Mouse (Mus musculus) R1 (cell line): ENCODE data around the gene Atp9a.

Source experiments
- DNase-seq: peaks from one replicate; pipeline ENCODE4 v3.0.0-alpha.2; 2018; ENCODE audit warnings: low read depth, low spot score

Atp9a gene

DNA sequence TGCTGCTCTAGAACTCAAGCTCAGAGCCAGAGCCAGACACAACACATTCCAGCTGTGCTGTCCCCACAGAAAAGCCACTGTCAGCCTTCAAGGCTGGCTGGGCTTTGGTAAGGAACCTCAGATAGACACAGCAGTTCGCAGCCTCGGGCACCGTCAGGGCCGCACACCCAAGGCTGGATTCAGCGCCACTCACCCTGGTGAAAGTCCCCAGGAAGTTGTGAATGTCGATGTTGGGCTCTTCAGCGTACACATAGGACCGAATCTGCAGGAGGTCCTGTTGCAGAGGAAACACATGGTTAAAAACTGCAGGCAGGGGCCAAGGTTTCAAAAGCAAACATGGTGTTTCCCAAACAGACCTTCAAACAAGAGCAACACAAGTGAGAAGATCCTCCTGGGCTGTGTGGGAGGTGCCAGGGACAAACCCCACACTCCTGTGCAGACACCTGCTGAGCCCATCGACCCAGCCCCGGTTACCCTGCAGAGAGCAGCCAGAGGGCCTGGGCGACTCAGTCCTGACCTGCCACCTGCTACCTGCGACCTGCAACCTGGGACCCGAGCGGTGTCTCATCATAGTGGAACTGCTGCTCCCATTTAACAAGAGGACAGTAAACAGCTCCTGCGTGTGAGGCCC, 58.6 kb downstream of the Atp9a start:
- DNase-seq: peak; percentile 48

- DNase-seq: no peak
Measured at GRCm38 (mm10) chr2:168682721-168683120, 59.5 kb downstream of the Atp9a start.

- no peak for DNase-seq
Measured at GRCm38 (mm10) chr2:168681531-168681930, 60.7 kb downstream of the Atp9a start.

- DNase-seq: peak; percentile 79
Measured at GRCm38 (mm10) chr2:168679381-168680199, 62.6 kb downstream of the Atp9a start.

- no peak for DNase-seq
Measured at GRCm38 (mm10) chr2:168678662-168679294, 63.4 kb downstream of the Atp9a start.

GRCm38 (mm10) chr2:168677650-168678049, 64.6 kb downstream of the Atp9a start:
- no peak for DNase-seq

GRCm38 (mm10) chr2:168671724-168672123, 70.5 kb downstream of the Atp9a start:
- no peak for DNase-seq

- peak; percentile 64 for DNase-seq
Measured at GRCm38 (mm10) chr2:168670241-168670640, 72.0 kb downstream of the Atp9a start.

- peak; percentile 45 for DNase-seq
Measured at GRCm38 (mm10) chr2:168669762-168670161, 72.4 kb downstream of the Atp9a start.

GRCm38 (mm10) chr2:168667745-168668144, 74.5 kb downstream of the Atp9a start:
- no peak for DNase-seq

- no peak for DNase-seq
Measured at GRCm38 (mm10) chr2:168665680-168666079, 76.5 kb downstream of the Atp9a start.

DNA sequence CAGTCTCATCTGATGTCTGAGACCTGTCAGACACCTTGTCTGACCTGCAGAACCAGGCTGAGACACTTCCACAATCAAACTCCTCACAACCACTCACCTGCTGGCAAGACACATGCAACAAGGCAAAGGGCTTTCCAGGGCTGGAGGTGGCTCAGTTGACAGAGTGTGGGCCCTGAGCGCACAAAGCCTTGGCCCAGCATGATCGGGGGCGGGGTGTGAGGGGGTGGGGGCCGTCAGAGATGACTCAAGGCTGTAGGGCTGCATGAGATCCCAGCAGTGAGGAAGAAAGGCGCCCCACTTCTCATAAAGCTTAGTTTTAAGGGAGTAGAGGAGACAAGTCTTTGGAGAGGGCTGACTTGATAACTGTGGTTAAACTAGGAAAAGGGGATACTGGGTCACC, 78.5 kb downstream of the Atp9a start:
- no peak for DNase-seq

- no peak for DNase-seq
Measured at GRCm38 (mm10) chr2:168663216-168663615, 79.0 kb downstream of the Atp9a start.

DNA sequence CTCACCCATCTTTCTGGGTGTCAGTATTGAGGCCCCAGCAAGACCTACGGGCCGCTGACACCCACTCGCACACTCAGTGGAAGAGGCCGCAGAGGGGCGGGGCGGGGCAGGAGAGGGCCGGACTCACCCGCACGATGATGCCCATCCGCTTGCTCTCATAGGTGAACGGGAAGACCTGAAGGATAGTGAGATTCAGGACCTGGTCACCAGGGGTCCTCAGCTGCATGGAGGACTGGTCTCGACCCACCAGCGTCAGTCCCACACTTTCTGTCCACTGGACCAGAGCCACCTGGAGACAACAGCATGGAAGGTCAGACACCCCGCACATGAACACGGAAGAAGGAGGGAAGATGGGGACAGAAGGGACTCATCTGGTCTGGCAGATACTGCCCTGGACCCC, 80.4 kb downstream of the Atp9a start:
- DNase-seq: peak; percentile 48

- DNase-seq: peak; percentile 72
Measured at GRCm38 (mm10) chr2:168660344-168660743, 81.9 kb downstream of the Atp9a start.

DNA sequence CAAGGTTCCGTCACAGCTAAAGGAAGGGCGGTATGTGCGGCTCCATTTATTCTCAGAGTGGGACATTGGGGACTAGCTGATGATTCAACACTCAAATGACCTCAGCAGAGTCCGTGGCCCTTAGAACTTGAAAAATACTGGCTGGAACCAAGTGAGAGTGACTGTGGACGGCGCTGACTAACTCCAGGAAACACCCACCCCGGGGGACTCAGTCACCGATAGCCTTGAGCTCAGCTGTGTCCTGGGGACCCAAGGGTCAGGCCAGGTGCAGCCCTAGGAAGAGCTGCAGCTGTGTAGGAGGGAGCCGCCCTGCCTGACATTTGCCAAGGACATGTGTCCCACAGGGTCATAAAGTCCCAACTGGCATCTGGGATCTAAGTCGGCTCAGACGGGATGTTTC, 83.7 kb downstream of the Atp9a start:
- no peak for DNase-seq

GRCm38 (mm10) chr2:168656569-168657308, 85.5 kb downstream of the Atp9a start:
- no peak for DNase-seq

DNA sequence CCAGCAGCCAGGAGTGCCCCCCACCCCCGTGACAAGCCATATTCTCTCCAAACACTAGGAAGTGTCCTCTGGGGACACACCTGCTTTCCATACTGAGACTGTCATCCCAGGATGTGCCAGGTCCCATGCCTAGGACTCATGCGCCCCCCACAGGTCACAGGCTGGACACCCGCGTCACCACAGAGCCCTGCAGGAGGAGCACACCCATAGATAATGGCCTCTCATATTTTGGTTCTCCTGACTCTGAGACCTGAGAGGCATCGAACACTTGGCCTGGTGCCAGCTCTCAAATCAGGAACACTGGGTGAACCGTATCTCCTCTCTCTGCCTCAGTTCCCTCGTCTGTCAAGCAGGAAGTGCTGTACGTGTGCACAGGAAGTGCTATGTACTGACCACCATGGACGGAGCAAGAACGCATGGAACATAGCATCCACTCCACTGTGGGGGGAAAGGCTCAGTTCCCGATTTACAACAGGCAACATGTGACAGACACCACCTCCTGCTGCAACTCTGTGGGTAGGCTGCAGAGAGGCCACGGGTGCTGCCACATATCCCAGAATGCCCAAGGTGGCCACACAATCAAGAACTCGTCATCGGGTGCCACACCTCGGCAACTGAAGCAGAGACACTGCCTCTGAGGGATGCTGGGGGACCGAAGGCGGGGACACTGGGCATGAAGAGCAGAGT, 87.1 kb downstream of the Atp9a start:
- DNase-seq: no peak

DNA sequence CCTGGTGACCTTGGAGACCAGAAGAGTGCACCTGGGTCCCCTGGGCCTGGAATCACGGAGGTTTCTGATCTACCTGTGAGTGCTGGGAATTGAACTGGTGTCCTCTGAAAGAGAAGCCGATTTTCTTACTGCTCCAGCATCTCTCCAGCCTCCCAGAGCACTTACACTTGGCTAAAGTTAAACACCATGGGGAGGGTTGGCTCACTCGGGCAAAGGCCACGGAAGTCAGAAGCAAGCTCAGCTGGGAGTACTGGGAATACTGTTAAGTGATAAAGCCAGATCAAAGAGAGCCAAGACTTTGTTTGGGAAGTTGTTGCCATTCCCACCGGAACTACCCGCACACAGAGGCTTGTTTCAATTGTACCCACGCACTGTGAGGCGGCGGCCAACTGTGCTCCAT, 87.7 kb downstream of the Atp9a start:
- DNase-seq: no peak

DNA sequence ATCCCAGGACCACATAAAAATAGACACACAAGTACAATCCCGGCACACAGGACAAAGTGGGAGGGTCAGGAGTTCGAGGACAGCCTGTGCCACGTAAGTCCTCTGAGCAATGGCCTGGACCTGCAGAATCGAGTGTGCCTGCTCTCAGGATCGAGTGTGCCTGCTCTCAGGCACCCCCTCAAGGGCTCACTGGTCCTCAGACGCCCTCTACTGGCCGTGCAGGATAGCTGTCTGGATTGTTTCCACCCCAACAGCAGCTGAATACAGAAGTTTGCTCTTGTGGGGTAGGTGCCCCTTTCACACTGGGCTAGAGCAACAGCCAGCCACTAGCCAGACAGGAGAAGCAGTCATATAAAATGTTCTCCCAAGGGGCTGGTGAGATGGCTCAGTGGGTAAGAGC, 90.5 kb downstream of the Atp9a start:
- DNase-seq: peak; percentile 63

- no peak for DNase-seq
Measured at GRCm38 (mm10) chr2:168648171-168648570, 94.0 kb downstream of the Atp9a start.
